Mouse (Mus musculus) cerebellum, postnatal 25 days (tissue): ENCODE data around the gene Apbb2.
A peak's percentile ranks its signal among the peaks of the same experiment; 100 is the strongest.

Experiments
- DNase-seq, 2 experiments: peaks; one replicate each; pipeline ENCODE4 v3.0.0; 2021; ENCODE audit warnings: mixed read lengths in 2 of 2

Apbb2 gene

GRCm38 (mm10) chr5:66514659-66515058 is 103.9 kb downstream of the Apbb2 start:
- DNase-seq: no peak

- DNase-seq: no peak
Measured at GRCm38 (mm10) chr5:66513412-66513811, 105.2 kb downstream of the Apbb2 start.

- no peak for DNase-seq
Measured at GRCm38 (mm10) chr5:66512519-66512918, 106.1 kb downstream of the Apbb2 start.

GRCm38 (mm10) chr5:66510716-66511115 is 107.9 kb downstream of the Apbb2 start:
- DNase-seq: no peak

- DNase-seq: no peak
Measured at GRCm38 (mm10) chr5:66509151-66509550, 109.4 kb downstream of the Apbb2 start.

- DNase-seq: no peak
Measured at GRCm38 (mm10) chr5:66505578-66505977, 113.0 kb downstream of the Apbb2 start.

GRCm38 (mm10) chr5:66505071-66505470 is 113.5 kb downstream of the Apbb2 start:
- DNase-seq: no peak

GRCm38 (mm10) chr5:66504434-66504747 is 114.2 kb downstream of the Apbb2 start:
- no peak for DNase-seq

- no peak for DNase-seq
Measured at GRCm38 (mm10) chr5:66503557-66504433, 114.8 kb downstream of the Apbb2 start.

GRCm38 (mm10) chr5:66503033-66503432 is 115.6 kb downstream of the Apbb2 start:
- no peak for DNase-seq

GRCm38 (mm10) chr5:66499621-66500020 is 119.0 kb downstream of the Apbb2 start:
- no peak for DNase-seq

- DNase-seq: no peak
Measured at GRCm38 (mm10) chr5:66498140-66498539, 120.4 kb downstream of the Apbb2 start.

- no peak for DNase-seq
Measured at GRCm38 (mm10) chr5:66497479-66498087, 121.0 kb downstream of the Apbb2 start.

GRCm38 (mm10) chr5:66496881-66497360 is 121.7 kb downstream of the Apbb2 start:
- no peak for DNase-seq

- DNase-seq: no peak
Measured at GRCm38 (mm10) chr5:66494651-66495050, 123.9 kb downstream of the Apbb2 start.

GRCm38 (mm10) chr5:66492563-66492960 is 126.0 kb downstream of the Apbb2 start:
- DNase-seq: no peak

- DNase-seq: no peak
Measured at GRCm38 (mm10) chr5:66491907-66492562, 126.5 kb downstream of the Apbb2 start.

GRCm38 (mm10) chr5:66486028-66486427 is 132.6 kb downstream of the Apbb2 start:
- DNase-seq: no peak

- peak; percentile 40 to 62 for DNase-seq
Measured at GRCm38 (mm10) chr5:66476266-66476665, 142.3 kb downstream of the Apbb2 start.

- DNase-seq: no peak
Measured at GRCm38 (mm10) chr5:66475824-66476223, 142.8 kb downstream of the Apbb2 start.

GRCm38 (mm10) chr5:66474153-66474552 is 144.4 kb downstream of the Apbb2 start:
- no peak for DNase-seq

- DNase-seq: no peak
Measured at GRCm38 (mm10) chr5:66473599-66473998, 145.0 kb downstream of the Apbb2 start.

- DNase-seq: no peak
Measured at GRCm38 (mm10) chr5:66470837-66471236, 147.7 kb downstream of the Apbb2 start.

- DNase-seq: peak in 1 of 2 experiments; percentile 14
Measured at GRCm38 (mm10) chr5:66469685-66470084, 148.9 kb downstream of the Apbb2 start.
